Mouse (Mus musculus) midbrain, embryonic 11.5 days (tissue): ENCODE measurements at regions not wholly inside any gene's neighbourhood (a gene's known extent, or its start where the extent isn't known, plus 50 kb on each side); places are given as distances from the start of the nearest gene placed in this dataset.

Experiments
- ATAC-seq: fragments of 200-750 bp; cut with Nextera tagmentation; 2 replicates; pipeline ENCODE4 v1.8.0; 2017; ENCODE audit warnings: moderate TSS enrichment, moderate library complexity; ENCODE audit not compliant: low FRiP score
- DNase-seq: peaks from one replicate; pipeline ENCODE4 v3.0.0; 2015; ENCODE audit warnings: low spot score; ENCODE audit errors: missing footprints
- H3K27ac ChIP-seq: fragments of 300-500 bp; sonication (generic); 2 replicates; pipeline ENCODE4 v1.5.1; 2014; ENCODE audit warnings: low read depth, low read length
- H3K27me3 ChIP-seq: fragments of 300-500 bp; sonication (generic); 2 replicates; pipeline ENCODE4 v1.6.1; 2014; ENCODE audit warnings: mild to moderate bottlenecking, low read length, moderate library complexity, mixed read lengths; ENCODE audit not compliant: control insufficient read depth, insufficient read depth
- H3K36me3 ChIP-seq: fragments of 300-500 bp; sonication (generic); 2 replicates; pipeline ENCODE4 v1.6.1; 2014; ENCODE audit warnings: mild to moderate bottlenecking, low read length, moderate library complexity, mixed read lengths; ENCODE audit not compliant: control insufficient read depth, insufficient read depth
- H3K4me1 ChIP-seq: fragments of 300-500 bp; sonication (generic); 2 replicates; pipeline ENCODE4 v1.6.1; 2014; ENCODE audit warnings: low read length; ENCODE audit not compliant: control insufficient read depth, insufficient read depth
- H3K4me2 ChIP-seq: fragments of 300-500 bp; sonication (generic); 2 replicates; pipeline ENCODE4 v1.6.1; 2014; ENCODE audit warnings: mild to moderate bottlenecking, moderate library complexity
- H3K4me3 ChIP-seq: fragments of 300-500 bp; sonication (generic); 2 replicates; pipeline ENCODE4 v1.5.1; 2014; ENCODE audit warnings: low read depth, low read length
- H3K9ac ChIP-seq: fragments of 300-500 bp; sonication (generic); 2 replicates; pipeline ENCODE4 v1.6.1; 2014; ENCODE audit warnings: low read length
- H3K9me3 ChIP-seq: fragments of 300-500 bp; sonication (generic); 2 replicates; pipeline ENCODE4 v1.6.1; 2016; ENCODE audit warnings: low read length; ENCODE audit not compliant: control insufficient read depth
- WGBS: fragments of 180-500 bp; shearing (Covaris S2); extraction: QIAGEN DNeasy Blood & Tissue Kit; methylation state at CpG from one replicate; pipeline ENCODE4 v1.1.7; 2014; 5-methylcytosine and 5-hydroxymethylcytosine counted together

DNA sequence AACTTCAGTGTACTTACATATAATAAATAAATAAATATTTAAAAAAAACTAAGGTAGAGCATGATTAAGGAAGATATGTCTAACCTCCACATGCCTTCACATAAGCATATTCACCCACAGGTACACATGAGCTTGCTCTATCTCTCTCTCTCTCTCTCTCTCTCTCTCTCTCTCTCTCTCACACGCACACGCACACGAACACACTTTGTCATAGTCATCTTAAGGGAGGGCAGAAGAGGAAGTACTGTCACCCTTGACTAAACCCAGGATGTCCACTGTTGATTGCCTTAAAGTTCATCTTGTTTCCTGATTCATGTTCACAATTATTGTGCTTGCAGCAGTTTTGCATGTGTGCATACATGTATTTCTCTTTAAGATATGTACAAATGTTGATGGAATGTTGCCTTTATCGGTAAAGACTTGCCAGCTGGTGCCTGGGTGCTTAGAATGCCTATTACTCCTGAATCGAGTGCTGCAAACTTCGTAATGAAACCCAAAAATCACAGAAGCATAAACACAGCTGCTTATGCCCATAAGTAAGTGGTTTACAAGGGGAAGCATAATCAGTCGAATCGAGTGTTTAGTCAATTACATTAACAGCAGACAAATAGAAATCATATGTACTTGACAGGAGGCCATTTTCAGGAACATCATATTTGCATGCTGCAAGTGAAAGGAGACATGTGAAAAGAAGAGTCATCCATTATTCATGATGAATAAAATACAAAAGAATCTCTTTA lies 84.3 kb downstream of the Tmem168 start:
- H3K4me1 ChIP-seq: no peaks in the 10 kb centered on the region
- H3K4me3 ChIP-seq: no peak overlapping the region
- ATAC-seq (no peak), DNase-seq (no peak)
- no peaks in the 10 kb centered on the region for H3K27me3 ChIP-seq
- H3K36me3 ChIP-seq: no peaks in the 10 kb centered on the region; the same call in 1 of the 2 replicates
- no peak overlapping the region for H3K9ac ChIP-seq
- no peak overlapping the region for H3K4me2 ChIP-seq
- 89% methylated on average over 8 of the region's 8 CpGs for WGBS
- no peak overlapping the region for H3K27ac ChIP-seq
- H3K9me3 ChIP-seq: no peaks in the 10 kb centered on the region

- no peaks in the 10 kb centered on the region for H3K36me3 ChIP-seq
- DNase-seq: no peak
- no peaks in the 10 kb centered on the region for H3K4me1 ChIP-seq
- ATAC-seq: no peak
- H3K27me3 ChIP-seq: no peaks in the 10 kb centered on the region
- no peak overlapping the region for H3K4me2 ChIP-seq
- no peaks in the 10 kb centered on the region for H3K9me3 ChIP-seq
- H3K4me3 ChIP-seq: no peak overlapping the region
- no peak overlapping the region for H3K9ac ChIP-seq
- H3K27ac ChIP-seq: no peak overlapping the region
- 80% methylated on average over 3 of the region's 3 CpGs for WGBS
These were observed 93.8 kb downstream of the Tmem168 start for GRCm38 (mm10) chr6:13514126-13514525.

DNA sequence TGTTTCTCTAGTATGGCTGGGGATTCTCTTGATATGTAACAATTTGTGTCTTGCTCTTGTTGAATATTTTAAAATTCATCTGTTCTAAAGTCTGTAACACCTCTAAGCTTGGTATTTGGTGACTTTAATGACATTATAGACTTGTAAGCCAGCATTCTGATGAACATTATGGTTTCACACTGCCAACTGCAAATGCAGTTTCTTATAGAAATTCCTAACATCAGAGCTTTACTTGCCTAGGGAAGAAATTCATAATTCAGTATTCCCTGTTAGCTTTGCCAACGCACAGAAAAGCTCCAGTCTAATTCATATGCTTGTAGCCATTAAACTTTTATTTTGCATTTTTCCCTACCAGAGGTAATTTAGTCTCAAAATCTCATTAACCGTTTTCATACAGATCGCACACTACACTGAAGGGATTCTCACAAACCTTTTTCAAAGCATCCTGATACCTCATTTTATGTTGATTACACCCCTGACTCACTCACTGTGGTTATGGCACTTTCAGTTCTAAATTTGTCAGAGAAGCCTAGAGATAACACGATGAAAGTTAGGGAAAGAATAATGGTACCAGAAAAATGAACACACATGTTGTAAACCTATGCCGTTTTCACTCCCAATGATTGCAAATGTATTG lies 131.3 kb downstream of the Tmem168 start:
- 92% methylated on average over 5 of the region's 5 CpGs for WGBS
- no peak for DNase-seq

DNA sequence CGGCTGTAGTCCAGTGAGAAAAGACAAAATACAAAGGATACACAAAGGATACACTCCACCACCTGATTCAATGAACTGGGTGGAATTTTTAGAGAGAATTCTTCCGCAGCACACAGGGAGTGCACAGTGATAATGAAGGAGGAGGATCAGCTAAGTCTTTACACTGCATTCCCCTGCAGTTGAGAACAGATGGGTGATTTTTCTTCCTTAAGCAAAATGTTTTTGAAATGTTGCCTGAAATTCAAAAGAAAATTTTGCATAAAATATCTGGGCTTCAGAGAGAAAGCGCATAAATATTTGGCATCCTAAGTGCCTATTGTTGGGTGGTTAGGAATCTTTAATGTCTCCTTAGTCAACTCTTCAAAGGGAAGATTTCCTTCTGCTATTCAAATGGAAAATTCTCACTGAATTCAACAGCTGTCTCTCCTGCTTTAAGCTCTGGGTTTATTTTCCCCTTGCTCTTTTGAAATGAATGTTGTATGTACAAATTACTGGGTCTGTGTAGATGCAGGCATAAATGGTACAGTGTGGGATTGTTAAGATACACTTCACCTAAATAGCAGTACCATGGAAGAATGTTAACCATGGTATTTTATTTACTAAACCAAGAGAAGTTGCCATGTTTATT lies 158.6 kb downstream of the Tmem168 start:
- no peaks in the 10 kb centered on the region for H3K27me3 ChIP-seq
- WGBS: 47% methylated on average over 3 of the region's 3 CpGs
- ATAC-seq: peak; percentile 52
- H3K4me1 ChIP-seq: 0 out of 2 replicates have a peak, but pooled peaks cover 3% of the 10 kb centered on the region
- H3K27ac ChIP-seq: no peak overlapping the region
- no peak for DNase-seq
- H3K4me3 ChIP-seq: no peak overlapping the region
- no peak overlapping the region for H3K4me2 ChIP-seq
- H3K9me3 ChIP-seq: no peaks in the 10 kb centered on the region
- no peak overlapping the region for H3K9ac ChIP-seq
- H3K36me3 ChIP-seq: no peaks in the 10 kb centered on the region

More for the DNA sequence above, 131.3 kb downstream of the Tmem168 start:
- H3K4me1 ChIP-seq: no peaks in the 10 kb centered on the region
- H3K27ac ChIP-seq: no peak overlapping the region
- no peaks in the 10 kb centered on the region for H3K9me3 ChIP-seq
- no peaks in the 10 kb centered on the region for H3K36me3 ChIP-seq
- no peak overlapping the region for H3K9ac ChIP-seq
- H3K4me2 ChIP-seq: no peak overlapping the region
- no peak for ATAC-seq
- no peaks in the 10 kb centered on the region for H3K27me3 ChIP-seq
- H3K4me3 ChIP-seq: no peak overlapping the region

DNA sequence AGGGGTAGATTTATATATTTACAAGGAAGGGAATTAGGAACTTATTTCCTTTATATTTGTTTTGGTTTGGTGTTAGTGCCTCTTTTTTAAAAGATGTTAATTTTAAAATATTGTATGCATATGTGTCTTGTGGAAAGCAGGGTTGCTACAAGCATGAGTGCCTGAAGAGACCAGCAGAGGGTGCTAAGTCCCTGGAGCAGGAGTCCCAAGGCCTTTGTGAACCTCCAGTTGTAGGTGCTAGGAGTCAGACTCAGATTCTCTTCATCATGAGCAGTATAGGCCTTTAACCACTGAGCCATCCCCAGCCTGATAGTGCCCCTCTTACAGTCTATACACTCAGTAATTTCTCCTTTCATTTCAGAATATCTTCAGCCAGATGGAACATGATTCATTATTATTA lies 189.0 kb upstream of the Vwde start:
- no peak overlapping the region for H3K27ac ChIP-seq
- no peaks in the 10 kb centered on the region for H3K27me3 ChIP-seq
- DNase-seq (no peak), ATAC-seq (peak; percentile 64; the same call in 1 of the 2 replicates)
- no peaks in the 10 kb centered on the region for H3K36me3 ChIP-seq
- no peak overlapping the region for H3K4me2 ChIP-seq
- H3K4me1 ChIP-seq: no peaks in the 10 kb centered on the region
- H3K9ac ChIP-seq: no peak overlapping the region
- H3K9me3 ChIP-seq: no peaks in the 10 kb centered on the region
- no peak overlapping the region for H3K4me3 ChIP-seq

GRCm38 (mm10) chr6:13413092-13413491 lies 188.3 kb upstream of the Vwde start:
- ATAC-seq (no peak), DNase-seq (no peak)
- no peak overlapping the region for H3K4me2 ChIP-seq
- H3K9me3 ChIP-seq: no peaks in the 10 kb centered on the region
- no peaks in the 10 kb centered on the region for H3K4me1 ChIP-seq
- no peak overlapping the region for H3K4me3 ChIP-seq
- H3K9ac ChIP-seq: no peak overlapping the region
- no peaks in the 10 kb centered on the region for H3K27me3 ChIP-seq
- no peaks in the 10 kb centered on the region for H3K36me3 ChIP-seq
- H3K27ac ChIP-seq: no peak overlapping the region
- WGBS: 88% methylated on average over 3 of the region's 3 CpGs

DNA sequence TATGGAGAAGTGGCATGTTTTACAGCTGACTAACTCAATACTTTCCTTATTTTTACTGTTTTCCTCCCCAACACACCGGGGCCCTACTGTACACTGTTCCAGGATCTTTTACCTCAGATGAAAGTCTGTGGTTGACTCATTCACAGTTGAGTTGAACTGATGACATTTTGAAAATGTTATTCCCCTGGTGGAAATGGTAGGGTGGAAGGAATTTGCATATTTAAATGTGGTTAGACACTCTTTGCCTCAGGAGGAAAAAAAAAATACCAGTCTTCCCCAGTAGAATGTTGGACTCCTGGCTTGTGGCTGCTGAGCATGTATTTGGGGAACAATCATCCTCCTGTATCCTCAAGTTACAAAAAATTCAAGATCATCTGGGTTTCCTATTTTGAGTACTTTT lies 159.7 kb upstream of the Vwde start:
- no peaks in the 10 kb centered on the region for H3K9me3 ChIP-seq

GRCm38 (mm10) chr6:13383211-13383610 lies 158.4 kb upstream of the Vwde start:
- H3K27me3 ChIP-seq: no peaks in the 10 kb centered on the region
- no peaks in the 10 kb centered on the region for H3K9me3 ChIP-seq
- H3K4me1 ChIP-seq: no peaks in the 10 kb centered on the region
- H3K36me3 ChIP-seq: no peaks in the 10 kb centered on the region
- H3K4me2 ChIP-seq: no peak overlapping the region
- WGBS: 92% methylated on average over 2 of the region's 2 CpGs
- DNase-seq (no peak), ATAC-seq (no peak)
- H3K4me3 ChIP-seq: no peak overlapping the region
- no peak overlapping the region for H3K27ac ChIP-seq
- H3K9ac ChIP-seq: no peak overlapping the region

More for the DNA sequence above, 159.7 kb upstream of the Vwde start:
- Histone ChIP-seq H3K4me3 (no peak overlapping the region), H3K4me1 (no peaks in the 10 kb centered on the region), H3K27ac (no peak overlapping the region), H3K9ac (no peak overlapping the region), H3K27me3 (no peaks in the 10 kb centered on the region), H3K4me2 (no peak overlapping the region), H3K36me3 (no peaks in the 10 kb centered on the region)
- ATAC-seq (no peak), DNase-seq (no peak)
- 90% methylated on average over 1 of the region's 1 CpGs for WGBS

DNA sequence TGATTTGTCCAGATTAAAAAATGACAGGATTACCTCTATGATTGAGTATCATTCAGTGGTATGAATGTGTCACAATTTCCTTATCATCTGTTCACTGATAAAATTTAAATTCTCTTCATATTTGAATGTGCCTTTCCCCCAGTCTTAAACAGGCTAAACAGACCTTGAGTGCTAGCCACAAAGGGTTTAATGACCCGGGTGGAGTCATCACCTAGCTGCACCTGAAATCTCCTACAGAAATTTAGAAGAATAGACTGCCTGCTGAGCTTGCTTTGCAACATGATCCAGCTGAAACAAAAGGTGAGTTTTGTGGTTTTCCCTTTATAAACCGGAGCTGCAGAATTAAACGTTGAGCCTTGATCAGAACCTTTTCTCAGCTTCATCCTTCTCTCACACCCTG lies 156.1 kb upstream of the Vwde start:
- no peaks in the 10 kb centered on the region for H3K27me3 ChIP-seq
- H3K4me1 ChIP-seq: no peaks in the 10 kb centered on the region
- no peaks in the 10 kb centered on the region for H3K9me3 ChIP-seq
- H3K4me2 ChIP-seq: no peak overlapping the region
- no peaks in the 10 kb centered on the region for H3K36me3 ChIP-seq
- DNase-seq (no peak), ATAC-seq (no peak)
- WGBS: 65% methylated on average over 3 of the region's 3 CpGs
- H3K27ac ChIP-seq: no peak overlapping the region
- H3K4me3 ChIP-seq: no peak overlapping the region
- H3K9ac ChIP-seq: no peak overlapping the region
